Mouse (Mus musculus) layer of hippocampus, postnatal 10 days (tissue): ENCODE data around the gene 4921524J17Rik. TPM values are rescaled to one million over a fixed set of nuclear protein-coding genes. Genes with fewer than 3 reads are reported as not detected.

Experiments
- DNase-seq, 2 experiments: peaks; one replicate each; pipeline ENCODE4 v3.0.0; 2021; ENCODE audit warnings: low spot score in 2 of 2
- long read RNA-seq: library from polyadenylated mRNA; stranded (forward); transcript quantifications from one replicate; pipeline ENCODE4 v2.0.0, GENCODE M21; 2023
- total RNA-seq, 2 experiments: library from RNA; stranded (reverse); gene quantifications; 2 replicates each; pipeline ENCODE4 v1.2.3; 2021

Gene 4921524J17Rik
- 10 to 100 TPM; 26.2 to 29.3 TPM for total RNA-seq
- long read RNA-seq, transcript 4921524J17Rik-201 (4 exons, 1,587 nt) = major isoform, 49 of 58 reads
- long read RNA-seq, partial matches to known transcripts = 1 of 58 reads
- long read RNA-seq, other reads (novel, unspliced or antisense) = 4 of 58 reads

DNA sequence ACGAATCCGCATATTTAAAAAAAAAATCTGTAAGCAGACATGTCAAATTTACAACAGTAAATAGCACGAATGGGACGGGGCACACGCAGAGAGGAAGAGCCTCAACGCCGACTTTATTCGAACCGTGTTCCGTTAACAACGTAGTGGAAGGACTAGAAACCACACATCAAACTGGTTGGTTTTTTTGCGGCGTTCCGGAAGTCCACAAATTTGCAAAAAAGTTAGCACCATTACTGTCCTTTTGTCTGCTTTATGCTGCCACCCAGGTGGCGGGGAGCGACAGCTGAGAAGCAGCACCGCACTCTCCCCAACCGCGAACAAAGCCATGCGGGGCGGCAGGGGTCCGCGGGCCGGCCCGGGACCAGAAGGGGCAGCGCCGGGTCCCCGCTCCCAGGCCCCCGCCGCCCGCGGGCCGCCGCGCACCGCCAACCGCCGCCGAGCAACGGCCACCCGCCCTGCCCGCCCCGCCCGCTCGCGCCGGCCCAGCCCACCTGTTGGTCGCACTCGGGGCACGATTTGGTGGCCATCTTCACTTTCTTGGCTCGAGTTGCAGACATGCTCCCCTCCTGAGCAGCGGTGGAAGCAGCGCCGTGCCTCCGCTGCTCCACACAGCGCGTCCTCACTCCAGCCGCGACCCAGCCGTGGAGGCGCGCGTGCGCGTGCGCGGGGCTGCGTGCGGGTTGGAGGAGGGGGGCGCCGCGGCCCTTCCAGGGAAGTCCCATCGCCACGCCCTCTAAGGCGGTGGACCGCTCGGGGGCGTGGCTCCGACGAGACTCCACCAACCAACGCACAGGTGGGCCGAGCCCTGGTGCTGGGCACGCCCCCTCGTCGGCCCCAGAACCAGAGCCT is at the start of gene 4921524J17Rik:
Gene 4921524J17Rik, minus strand, starts transcription at position 666 of the 849 bp plus-strand sequence.
- peak; percentile 94 to 98 for DNase-seq

DNA sequence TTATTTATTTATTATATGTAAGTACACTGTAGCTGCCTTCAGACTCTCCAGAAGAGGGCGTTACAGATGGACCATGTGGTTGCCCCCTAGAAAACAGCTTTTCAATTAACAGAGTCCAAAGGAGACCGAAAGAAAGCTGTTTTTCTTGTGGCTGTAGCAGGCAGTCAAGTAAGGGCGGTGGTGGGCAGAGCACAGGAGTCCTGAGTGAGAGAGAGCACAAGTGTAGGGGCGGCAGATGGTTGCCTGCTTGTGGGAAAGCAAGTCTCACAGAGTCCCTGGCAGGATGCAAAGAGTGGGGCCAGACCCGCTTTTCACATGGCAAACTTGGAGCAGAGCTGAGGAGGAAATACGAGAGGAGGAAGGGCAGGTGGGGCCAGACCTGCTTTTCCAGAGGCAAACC is 49.8 kb upstream of the 4921524J17Rik start:
- DNase-seq = peak in 1 of 2 experiments; percentile 26

DNA sequence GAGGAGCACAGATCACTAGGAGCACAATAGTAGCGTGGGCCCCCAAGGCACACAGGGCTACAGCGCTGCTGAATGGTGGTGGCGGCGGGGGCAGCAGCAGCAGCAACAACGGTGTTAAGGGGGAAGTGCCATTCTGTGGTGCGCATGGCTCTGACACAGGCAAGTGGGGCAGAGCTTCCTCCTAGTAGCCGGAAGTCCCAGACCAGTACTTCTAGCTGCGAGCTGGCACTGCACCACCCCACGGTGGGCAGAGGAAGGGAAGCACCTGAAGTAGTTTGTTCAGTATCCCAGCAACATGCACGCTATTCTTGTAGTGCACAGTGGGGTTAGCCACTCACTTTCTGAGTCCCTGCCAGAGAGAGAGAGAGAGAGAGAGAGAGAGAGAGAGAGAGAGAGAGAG is 49.3 kb upstream of the 4921524J17Rik start:
- DNase-seq = peak; percentile 30 to 48

DNA sequence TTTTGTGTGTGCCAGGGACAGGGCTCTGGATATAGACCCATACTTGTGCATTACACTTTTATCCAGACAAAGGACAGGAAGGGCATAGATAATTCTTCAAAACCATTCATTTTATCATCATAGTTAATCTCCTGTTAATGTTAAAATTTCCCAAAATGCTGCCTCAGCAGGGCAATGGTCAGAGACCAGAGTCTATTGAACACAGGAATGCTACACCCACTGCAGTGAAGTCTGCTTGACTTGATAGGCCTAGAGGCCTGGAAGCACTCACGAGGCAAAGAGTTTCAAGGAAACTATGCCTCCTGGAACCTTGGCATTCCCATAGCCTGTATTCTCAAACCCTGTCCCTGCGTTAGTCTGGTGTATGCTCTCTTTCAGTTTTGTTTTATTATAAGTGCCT is 47.1 kb upstream of the 4921524J17Rik start:
- DNase-seq = no peak

DNA sequence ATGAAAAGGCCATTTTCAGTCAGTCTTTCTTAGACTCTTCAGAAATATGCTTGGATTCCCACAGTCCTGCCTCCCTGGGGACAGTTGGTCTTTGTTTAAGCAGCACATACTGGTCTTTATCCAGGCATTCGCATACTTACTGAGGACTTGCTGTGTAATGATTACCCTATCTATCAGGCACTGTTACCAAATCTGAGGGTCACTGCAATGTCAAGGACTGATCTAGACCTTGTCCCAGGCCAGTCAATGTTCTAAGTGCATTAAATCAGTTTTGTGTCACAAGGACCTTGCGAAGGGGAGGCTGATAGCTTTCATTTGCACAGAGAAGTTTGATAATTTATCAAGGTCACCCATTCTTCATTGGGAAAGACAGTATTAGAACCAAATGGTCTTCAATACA is 45.8 kb upstream of the 4921524J17Rik start:
- DNase-seq = no peak

DNA sequence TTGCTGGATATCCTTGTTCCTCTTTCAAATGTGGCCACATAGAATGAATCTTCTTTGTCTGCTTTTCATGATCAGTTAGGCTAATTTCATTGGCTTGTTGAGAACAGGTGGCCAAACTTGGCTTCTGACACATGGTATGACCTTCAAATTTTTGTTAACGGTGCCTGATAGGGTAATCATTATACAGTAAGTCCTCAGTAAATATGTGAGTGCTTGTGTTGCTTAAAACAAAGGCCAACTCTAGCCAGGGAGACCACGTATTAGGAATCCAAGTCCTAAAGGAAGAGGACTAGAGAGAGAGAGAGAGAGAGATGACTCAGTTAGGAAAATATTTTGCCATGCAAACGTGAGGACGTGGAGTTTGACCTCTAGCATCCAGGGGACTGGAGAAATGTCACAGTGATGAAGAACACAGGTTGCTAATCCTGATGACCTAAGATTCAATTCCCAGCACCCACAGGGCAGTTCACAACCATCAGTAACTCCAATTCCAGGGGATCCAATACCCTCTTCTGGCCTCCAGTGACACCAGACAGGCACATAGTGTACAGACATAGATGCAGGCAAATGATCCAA is 44.4 kb upstream of the 4921524J17Rik start:
- DNase-seq = no peak

DNA sequence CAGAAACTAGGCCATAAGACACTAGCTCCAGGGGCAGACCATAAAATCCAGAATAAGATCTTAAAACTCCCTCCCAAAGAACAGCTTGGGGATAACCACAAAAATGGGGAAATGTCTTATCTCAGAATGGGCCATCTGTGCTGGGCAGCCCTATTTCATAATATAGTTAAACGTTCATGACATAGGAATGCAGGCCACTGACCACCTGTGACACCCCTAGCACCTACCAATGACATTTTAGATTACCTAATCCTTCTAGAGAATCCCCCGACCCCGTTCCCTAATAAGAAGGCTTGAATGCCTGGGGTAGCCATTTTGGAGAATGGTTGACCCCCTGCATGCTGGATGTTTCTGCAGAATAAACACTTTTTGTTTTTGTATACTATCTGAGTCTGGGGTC is 42.3 kb upstream of the 4921524J17Rik start:
- no peak for DNase-seq

DNA sequence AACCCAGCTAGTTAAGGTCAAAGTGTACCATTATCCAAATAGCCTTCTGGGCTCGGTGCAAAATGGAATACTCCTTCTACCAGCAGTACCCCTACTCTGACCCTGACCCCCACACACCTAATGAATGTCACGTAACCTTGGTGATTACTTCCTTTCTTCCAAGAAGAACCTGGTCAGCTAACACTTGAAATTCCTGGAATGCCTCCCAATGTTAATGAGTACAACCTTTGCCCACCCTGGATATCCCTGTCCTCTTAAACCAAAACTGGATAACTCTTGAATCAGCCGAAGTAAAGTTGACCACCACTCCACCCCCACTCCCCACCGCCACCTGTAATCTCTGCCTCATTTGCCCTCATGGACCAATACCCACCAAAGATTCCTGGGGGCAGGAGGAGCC is 40.6 kb upstream of the 4921524J17Rik start:
- no peak for DNase-seq

DNA sequence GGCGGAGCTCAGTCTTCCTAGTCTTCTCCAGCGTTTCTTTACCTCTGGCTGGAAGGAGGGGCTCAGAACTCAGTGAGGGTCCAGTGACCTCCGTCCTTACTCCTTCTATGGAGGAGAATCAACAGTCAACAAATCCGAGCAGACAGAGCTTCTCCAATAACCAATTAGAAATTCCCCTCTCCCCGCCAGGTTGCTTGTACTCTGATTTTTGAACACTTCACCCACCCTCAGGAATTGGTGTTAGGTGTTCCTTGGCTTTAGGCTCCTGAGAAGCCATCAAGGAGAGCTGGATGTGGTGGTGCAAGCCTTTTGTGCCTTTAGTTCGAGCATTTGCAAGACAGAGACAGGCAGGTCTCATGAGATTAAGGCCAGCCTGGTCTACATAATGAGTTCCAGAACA is 40.2 kb upstream of the 4921524J17Rik start:
- DNase-seq = no peak

DNA sequence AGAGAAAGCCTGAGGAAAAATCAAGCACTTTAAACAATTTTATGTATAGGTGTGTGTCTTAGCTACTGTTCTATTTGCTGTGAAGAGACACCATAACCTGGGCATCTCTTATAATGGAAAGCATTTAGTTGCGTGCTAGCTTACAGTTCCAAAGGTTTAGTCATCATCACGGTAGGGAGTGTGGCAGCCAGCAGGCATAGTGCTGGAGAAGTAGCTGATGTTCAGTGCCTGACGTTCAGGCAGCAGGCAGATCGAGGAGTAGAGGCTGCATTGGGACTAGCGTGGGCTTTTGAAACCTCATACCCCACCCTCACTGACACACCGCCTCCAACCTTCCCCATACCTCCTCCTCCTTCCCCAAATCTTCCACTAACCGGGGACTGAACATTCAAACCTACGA is 38.1 kb upstream of the 4921524J17Rik start:
- DNase-seq = no peak

DNA sequence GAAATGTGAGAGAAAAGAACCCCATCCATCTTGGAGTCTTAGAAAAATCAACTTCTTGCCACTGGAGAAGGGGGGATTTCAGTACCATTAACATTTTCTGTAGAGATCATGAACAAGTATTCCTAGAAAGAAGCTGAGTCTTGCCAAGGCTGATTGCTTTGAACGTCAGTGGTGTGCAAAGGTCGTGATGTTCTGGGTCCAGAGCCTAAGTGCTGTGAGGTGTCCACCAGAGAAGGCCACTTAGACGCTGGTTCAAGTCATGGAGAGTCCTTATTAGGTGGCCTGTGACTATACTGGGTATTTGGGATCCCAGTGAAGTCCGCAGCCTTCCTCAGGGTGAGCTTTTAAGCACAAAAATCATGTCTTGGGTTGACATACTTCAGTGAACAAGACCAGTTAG is 33.4 kb upstream of the 4921524J17Rik start:
- DNase-seq = no peak

DNA sequence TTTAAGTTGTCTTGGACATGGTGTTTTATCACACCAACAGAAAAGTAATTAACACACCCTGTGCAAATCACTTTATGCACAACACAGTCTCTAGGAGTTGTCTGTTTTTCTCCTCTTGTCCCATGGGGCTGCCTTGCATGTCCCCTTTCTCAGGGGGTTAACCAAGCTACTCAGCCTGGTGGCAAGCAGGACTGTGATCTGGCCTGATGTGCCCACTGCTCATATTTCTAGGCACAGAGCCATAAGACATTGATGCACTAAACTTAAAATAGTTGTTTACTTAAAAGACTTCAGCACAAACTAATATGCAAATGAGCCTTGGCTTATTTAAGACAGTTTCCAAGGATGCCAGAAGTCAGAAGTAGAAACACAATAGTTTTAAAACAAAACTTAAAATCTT is 31.7 kb upstream of the 4921524J17Rik start:
- DNase-seq = no peak

DNA sequence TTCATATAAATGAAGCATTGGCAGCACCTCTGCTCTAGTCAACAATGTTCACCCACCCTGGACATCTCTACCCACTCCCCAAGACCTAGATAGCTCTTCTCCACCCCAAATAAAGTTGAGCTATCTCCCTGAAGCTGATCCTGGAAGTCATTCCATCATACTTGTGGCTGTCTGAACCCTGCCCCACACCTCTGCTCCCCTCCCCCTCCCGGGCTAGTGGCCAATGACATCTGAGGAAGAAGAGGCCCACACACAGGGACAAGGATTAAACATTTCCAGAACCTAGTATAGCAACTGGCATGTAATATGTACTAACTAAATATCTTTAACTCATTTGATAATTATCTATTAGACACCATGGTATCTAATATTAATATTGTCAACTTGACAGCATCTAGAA is 29.8 kb upstream of the 4921524J17Rik start:
- DNase-seq = no peak

DNA sequence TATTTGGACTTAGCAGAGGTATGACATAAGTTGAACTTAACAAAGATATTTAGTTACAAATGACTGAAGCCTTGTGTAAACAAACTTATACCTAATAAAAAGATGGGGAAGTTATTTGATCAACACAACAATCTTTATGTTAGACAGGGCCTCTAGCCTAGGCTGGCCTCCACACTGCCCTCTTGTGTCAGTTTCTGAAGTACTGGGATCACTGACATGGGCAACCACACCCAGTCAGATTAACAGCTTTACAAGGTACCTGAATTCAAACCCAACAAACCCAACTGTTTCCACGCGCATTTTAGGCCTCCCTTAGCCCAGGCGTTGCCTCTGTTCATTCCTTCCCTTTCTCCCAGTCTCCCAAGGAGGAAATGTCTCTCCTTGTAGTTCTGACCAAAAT is 28.7 kb upstream of the 4921524J17Rik start:
- no peak for DNase-seq

DNA sequence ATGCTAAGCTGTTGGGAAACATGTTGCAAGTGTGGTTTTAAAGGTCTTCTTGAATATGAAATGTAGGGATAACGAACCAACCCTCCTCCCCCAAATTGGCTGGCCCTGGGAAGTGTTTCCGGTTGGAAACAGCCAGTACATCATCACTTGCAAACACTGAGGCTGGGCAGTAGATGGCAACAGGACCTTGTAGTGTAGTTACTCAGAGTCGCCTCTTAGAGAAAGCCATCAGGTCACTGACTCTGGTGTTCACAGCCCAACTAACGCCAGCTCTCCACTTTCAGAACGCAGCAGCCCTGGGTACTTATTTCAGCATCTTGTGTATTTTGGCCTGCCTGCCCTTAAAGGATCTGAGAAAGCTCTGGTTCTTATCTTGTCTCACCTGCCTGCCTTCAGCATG is 28.2 kb upstream of the 4921524J17Rik start:
- DNase-seq = peak in 1 of 2 experiments; percentile 33

DNA sequence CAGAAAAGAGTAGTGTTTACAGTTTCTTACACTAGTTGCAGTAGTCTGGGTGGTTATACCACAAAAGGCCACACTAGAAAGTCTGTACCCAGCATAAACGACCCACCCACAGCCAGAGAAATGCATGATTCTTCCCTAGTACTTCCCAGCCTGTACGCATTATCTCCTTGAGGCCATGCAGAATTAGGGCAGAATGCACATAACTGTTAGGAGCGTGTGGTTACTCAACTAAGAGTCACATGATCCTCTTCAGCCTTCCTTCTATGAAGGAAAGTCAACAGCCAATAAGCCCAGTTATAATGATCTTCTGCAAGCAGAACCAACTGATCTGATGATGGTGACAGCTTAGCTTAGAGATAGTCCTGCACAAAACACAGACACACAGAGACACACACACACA is 26.9 kb upstream of the 4921524J17Rik start:
- DNase-seq = no peak

DNA sequence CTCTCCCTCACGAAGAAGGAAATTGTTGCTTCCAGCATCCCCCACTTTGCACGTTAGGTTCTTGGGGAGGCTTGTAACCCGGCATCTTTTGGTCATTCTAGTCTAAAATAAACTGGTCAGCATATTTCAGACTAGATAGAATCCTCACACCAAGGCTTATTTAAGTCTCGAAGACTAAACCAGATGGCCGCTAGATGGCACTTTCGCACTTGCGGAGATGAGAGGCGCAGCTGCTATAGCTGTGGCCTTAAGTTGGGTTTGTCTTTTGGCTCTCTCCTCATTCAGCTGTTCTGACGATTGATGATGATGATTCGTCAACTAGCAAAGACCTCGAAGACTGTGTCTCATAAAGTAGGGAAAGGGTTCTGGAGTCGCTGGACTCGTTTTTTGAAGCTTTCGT is 23.9 kb upstream of the 4921524J17Rik start:
- peak; percentile 70 to 76 for DNase-seq

DNA sequence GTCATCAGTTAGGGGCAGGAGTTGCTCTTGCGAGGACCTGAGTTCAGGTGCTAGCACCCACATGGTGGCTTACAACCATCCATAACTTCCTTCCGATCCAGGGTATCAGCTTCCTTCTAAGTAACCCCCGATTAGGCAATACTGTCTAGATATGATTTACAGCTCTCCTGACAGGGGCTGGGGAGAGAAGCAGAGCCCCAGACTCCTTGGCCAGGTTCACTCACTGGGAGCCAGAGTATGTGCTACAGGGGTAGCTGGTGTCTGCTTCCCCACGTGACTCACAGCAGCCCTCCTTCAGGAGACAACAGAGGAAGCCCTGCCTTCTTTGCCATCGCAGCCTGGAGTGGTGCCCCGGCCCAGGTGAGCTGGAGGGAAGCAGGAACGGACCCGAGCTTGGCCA is 22.1 kb upstream of the 4921524J17Rik start:
- DNase-seq = no peak

DNA sequence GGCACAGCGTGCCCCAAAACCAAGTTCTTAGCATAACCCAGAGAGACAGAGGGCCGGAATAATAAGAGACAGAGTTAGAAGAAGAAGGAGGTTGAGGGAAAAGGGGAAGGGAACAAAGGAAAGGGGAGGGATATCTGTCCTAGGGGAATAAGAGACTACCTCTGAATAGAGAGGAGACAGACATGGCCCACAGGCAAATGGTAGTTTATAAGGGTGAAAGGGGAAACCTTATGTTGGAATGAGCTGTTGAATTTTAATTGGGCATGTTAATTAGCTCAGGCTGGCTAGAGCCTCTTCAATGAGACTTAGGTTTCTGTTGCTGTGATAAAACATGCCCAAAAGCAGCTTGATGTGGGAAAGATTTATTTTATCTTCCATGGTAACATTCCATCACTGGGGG is 20.6 kb upstream of the 4921524J17Rik start:
- no peak for DNase-seq

DNA sequence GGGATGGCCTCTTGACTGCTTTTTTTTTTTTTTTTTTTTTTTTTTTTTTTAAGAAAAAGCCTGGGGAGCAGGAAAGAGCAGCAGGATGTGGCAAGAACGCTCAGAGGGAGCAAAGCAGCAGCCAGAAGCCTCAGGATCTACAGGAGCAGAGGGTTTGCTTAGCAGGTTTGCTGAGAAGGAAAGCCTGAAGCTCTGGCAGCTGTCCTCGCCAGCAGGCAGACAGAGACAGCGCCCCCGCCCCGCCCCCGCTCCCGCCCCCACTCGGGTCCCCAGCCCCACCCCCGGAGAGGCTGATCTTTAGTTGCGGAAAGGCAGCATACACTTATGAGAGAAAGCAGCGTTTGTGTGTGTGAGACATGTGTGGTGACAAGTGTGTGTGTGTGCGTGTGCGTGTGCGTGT is 19.7 kb upstream of the 4921524J17Rik start:
- DNase-seq = peak in 1 of 2 experiments; percentile 32

DNA sequence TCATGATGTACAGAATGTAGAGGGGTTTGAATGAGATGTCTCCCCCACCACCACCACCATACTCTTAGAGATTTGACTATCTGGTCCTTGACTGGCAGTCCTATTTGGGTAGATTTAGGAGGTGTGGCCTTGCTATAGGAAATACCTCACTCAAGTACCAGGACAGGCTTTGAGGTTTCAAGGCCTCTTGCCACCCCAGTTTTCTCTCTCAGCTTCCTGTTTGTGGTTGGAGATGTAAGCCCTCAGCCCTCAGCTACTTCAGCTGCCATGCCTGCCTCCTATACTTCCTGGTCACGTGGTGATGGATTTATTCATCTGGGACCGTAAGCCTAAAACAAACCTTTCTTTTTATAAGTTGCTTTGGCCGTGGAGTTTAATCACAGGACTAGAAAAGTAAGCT is 17.7 kb upstream of the 4921524J17Rik start:
- no peak for DNase-seq

DNA sequence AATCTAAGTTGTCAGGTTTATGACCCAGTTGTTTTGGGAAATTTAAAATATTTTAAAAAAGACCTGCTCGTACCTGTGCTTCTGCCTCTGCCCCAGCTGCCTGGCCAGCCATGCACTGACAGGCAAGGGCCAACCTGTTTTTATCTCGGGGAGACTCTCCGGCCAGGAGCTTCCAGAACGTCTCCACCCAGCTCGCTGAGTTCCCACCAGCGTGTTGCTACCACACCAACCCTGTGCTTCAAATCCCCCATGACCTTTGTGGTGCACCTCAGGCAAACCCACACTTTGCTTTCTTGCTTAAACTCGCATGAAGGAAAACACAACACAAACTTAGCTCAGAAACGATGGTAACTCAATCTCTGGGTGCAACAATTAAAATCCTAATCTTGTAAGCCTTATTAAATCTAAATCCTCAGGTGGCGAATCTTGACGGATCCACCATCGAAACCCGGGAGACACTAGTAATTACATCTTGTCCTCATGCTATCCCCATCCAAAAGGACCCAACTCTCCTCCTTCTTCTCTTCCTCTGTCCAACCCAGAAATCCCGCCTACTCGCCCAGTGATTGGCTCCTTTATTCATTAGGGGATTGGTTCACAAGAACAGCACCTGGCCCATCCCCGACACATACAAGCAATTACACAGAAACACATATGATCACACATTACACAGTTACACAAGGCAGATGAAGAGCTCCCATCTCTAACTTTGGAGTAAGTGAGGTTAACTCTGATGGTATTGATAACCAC is 13.5 kb upstream of the 4921524J17Rik start:
- DNase-seq = no peak
